Mouse (Mus musculus) cerebellum, postnatal 14 days (tissue): ENCODE measurements at regions not wholly inside any gene's neighbourhood (a gene's known extent, or its start where the extent isn't known, plus 50 kb on each side); places are given as distances from the start of the nearest gene placed in this dataset.

Experiments
- DNase-seq, 2 experiments: peaks; one replicate each; pipeline ENCODE4 v3.0.0; 2021; ENCODE audit warnings: mixed read lengths in 2 of 2

GRCm38 (mm10) chr11:20987171-20987815 is 103.8 kb upstream of the Peli1 start:
- peak; percentile 54 to 78 for DNase-seq

- peak; percentile 43 to 47 for DNase-seq
Measured at GRCm38 (mm10) chr11:20987841-20988251, 103.2 kb upstream of the Peli1 start.

- DNase-seq: no peak
Measured at GRCm38 (mm10) chr11:20988871-20989270, 102.2 kb upstream of the Peli1 start.

GRCm38 (mm10) chr11:20993580-20993979 is 97.5 kb upstream of the Peli1 start:
- DNase-seq: no peak

- no peak for DNase-seq
Measured at GRCm38 (mm10) chr11:21001400-21001799, 89.7 kb upstream of the Peli1 start.

- DNase-seq: peak; percentile 56 to 58
Measured at GRCm38 (mm10) chr11:21007222-21007621, 83.9 kb upstream of the Peli1 start.

- no peak for DNase-seq
Measured at GRCm38 (mm10) chr11:21009505-21009904, 81.6 kb upstream of the Peli1 start.

GRCm38 (mm10) chr11:21010867-21011266 is 80.2 kb upstream of the Peli1 start:
- DNase-seq: peak; percentile 60 to 66

GRCm38 (mm10) chr11:21014250-21014649 is 76.8 kb upstream of the Peli1 start:
- DNase-seq: no peak

- peak; percentile 76 to 80 for DNase-seq
Measured at GRCm38 (mm10) chr11:21015536-21015935, 75.6 kb upstream of the Peli1 start.

GRCm38 (mm10) chr11:21016133-21016746 is 74.9 kb upstream of the Peli1 start:
- peak; percentile 89 to 91 for DNase-seq

GRCm38 (mm10) chr11:21016791-21017329 is 74.2 kb upstream of the Peli1 start:
- DNase-seq: no peak

GRCm38 (mm10) chr11:21019829-21020228 is 71.3 kb upstream of the Peli1 start:
- no peak for DNase-seq

- DNase-seq: no peak
Measured at GRCm38 (mm10) chr11:21024111-21024510, 67.0 kb upstream of the Peli1 start.

GRCm38 (mm10) chr11:21024521-21024920 is 66.6 kb upstream of the Peli1 start:
- DNase-seq: no peak

GRCm38 (mm10) chr11:21027299-21027698 is 63.8 kb upstream of the Peli1 start:
- no peak for DNase-seq

GRCm38 (mm10) chr11:21030362-21030761 is 60.7 kb upstream of the Peli1 start:
- no peak for DNase-seq

- DNase-seq: no peak
Measured at GRCm38 (mm10) chr11:21031816-21032215, 59.3 kb upstream of the Peli1 start.

- no peak for DNase-seq
Measured at GRCm38 (mm10) chr11:21033234-21033822, 57.8 kb upstream of the Peli1 start.

- DNase-seq: no peak
Measured at GRCm38 (mm10) chr11:21033823-21034401, 57.2 kb upstream of the Peli1 start.

- no peak for DNase-seq
Measured at GRCm38 (mm10) chr11:21036161-21036916, 54.8 kb upstream of the Peli1 start.

- DNase-seq: no peak
Measured at GRCm38 (mm10) chr11:21037267-21037906, 53.7 kb upstream of the Peli1 start.
